Mouse (Mus musculus) stomach, embryonic 15.5 days (tissue): ENCODE results near the gene Gstm7. TPM values are rescaled to one million over a fixed set of nuclear protein-coding genes. Genes with fewer than 3 reads are reported as not detected.
A peak's percentile ranks its signal among the peaks of the same experiment; 100 is the strongest.
"Not testable (repeated sequence)": the region's sequence is repeated elsewhere in the genome, so short reads cannot be mapped to it uniquely, and the experiment has no call there.

Experiments
- ATAC-seq: fragments of 200-750 bp; cut with Nextera tagmentation; 2 replicates; pipeline ENCODE4 v1.8.0; 2017; ENCODE audit warnings: low read depth, moderate number of reproducible peaks, moderate TSS enrichment; ENCODE audit not compliant: insufficient read depth, low FRiP score
- H3K27ac ChIP-seq: fragments of 300-500 bp; sonication (generic); 2 replicates; pipeline ENCODE4 v1.5.1; 2015; ENCODE audit warnings: mild to moderate bottlenecking, inconsistent platforms
- H3K27me3 ChIP-seq: fragments of 300-500 bp; sonication (generic); replicated peaks from 2 replicates; pipeline ENCODE4 v1.6.1; 2015; ENCODE audit warnings: inconsistent platforms
- H3K36me3 ChIP-seq: fragments of 300-500 bp; sonication (generic); 2 replicates; pipeline ENCODE4 v1.6.1; 2015; ENCODE audit warnings: inconsistent platforms
- H3K4me1 ChIP-seq: fragments of 300-500 bp; sonication (generic); 2 replicates; pipeline ENCODE4 v1.6.1; 2015; ENCODE audit warnings: inconsistent platforms
- H3K4me2 ChIP-seq: fragments of 300-500 bp; sonication (generic); 2 replicates; pipeline ENCODE4 v1.6.1; 2015; ENCODE audit warnings: mild to moderate bottlenecking, inconsistent platforms
- H3K4me3 ChIP-seq: fragments of 300-500 bp; sonication (generic); replicated peaks from 2 replicates; pipeline ENCODE4 v1.5.1; 2015; ENCODE audit warnings: inconsistent platforms
- H3K9ac ChIP-seq: fragments of 300-500 bp; sonication (generic); 2 replicates; pipeline ENCODE4 v1.6.1; 2015; ENCODE audit warnings: inconsistent platforms
- H3K9me3 ChIP-seq: fragments of 300-500 bp; sonication (generic); 2 replicates; pipeline ENCODE4 v1.6.1; 2016; ENCODE audit warnings: inconsistent platforms
- WGBS: fragments of 180-500 bp; shearing (Covaris S2); methylation state at CpG from one replicate; pipeline ENCODE4 v1.1.7; 2015; 5-methylcytosine and 5-hydroxymethylcytosine counted together
- polyA plus RNA-seq: library from polyadenylated mRNA; unstranded; fragments of >200 nt; fragmentation: Nextera tagmentation; extraction: Ambion mirVana; gene quantifications from 2 replicates; pipeline ENCODE4 v1.2.1, GENCODE M21; 2015

The Gstm7 gene
- polyA plus RNA-seq, 1 experiment from 2014 or later, result 27.1 TPM

DNA sequence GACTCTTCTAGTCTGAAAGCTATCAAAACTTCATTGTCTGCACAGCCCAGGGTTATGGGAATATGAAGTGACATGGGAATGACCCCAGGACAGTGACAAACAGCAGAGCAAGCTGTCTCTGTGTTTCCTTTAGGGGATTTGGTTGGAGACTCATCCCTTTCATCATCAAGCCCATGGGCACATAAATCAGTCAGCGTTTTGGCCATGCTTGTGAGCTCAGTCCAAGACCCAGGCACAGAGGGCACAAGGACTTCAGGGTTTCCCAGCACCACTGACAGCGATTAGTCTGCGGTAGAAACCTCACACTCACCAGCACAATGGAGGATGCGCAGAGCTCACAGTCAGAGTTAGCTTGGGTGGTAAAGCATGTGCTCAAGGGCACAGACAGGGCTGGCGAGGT is 22.3 kb upstream of the Gstm7 start:
- no peaks in the 10 kb centered on the region for H3K9me3 ChIP-seq
- ATAC-seq, result no peak
- no peaks in the 10 kb centered on the region for H3K27me3 ChIP-seq
- H3K4me3 ChIP-seq, result no peak overlapping the region
- no peak overlapping the region for H3K9ac ChIP-seq
- H3K4me1 ChIP-seq, result no peaks in the 10 kb centered on the region; the same call in 1 of the 2 replicates
- no peak overlapping the region for H3K4me2 ChIP-seq
- H3K36me3 ChIP-seq, result no peaks in the 10 kb centered on the region
- no peak overlapping the region for H3K27ac ChIP-seq
- 78% methylated on average over 5 of the region's 5 CpGs for WGBS

DNA sequence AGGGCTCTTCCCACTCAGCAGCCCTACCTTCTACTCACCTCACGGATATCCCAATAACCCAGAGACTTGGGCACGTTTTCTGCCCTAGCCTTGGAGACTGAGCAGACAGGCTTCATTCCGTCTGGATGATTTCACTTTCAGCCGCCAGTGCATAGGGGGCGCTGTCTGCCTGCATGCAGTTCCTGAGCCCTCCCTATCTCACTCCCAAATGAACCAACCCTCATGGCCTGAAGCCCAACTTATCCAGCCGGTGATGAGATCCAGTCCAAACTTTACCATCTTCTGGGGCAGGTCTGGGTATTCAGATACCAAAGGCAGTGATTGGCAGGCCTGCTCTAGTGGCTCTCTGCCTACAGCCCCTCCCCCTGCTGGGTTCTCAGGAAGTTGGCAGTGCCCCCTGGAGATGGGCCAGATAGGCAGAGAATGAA is 21.7 kb upstream of the Gstm7 start:
- no peaks in the 10 kb centered on the region for H3K9me3 ChIP-seq
- H3K4me1 ChIP-seq, result no peaks in the 10 kb centered on the region; the same call in 1 of the 2 replicates
- no peak overlapping the region for H3K27ac ChIP-seq
- WGBS, result 21% methylated on average over 6 of the region's 6 CpGs
- peak; percentile 24; the same call in 1 of the 2 replicates for ATAC-seq
- no peaks in the 10 kb centered on the region for H3K27me3 ChIP-seq
- H3K4me2 ChIP-seq, result no peak overlapping the region
- H3K4me3 ChIP-seq, result no peak overlapping the region
- no peaks in the 10 kb centered on the region for H3K36me3 ChIP-seq
- no peak overlapping the region for H3K9ac ChIP-seq

DNA sequence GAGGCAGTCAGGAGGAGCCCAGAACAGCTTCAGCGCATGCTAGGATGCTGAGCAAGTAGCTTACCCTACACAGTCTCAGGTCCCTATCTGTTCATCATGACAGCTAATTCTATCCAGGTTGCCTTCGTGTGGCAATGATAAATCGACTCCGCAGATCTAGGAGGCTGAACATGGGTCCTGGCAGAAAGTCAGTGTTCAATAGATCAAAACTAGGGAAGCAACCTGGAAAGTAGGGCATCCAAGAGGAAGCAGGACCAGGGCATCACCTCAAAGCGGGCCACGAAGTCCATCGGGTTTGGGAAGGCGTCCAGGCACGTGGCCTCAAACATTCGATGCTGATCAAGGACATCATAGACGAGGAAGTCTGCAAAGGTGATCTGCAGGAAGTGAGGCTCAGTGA is 18.9 kb upstream of the Gstm7 start:
- no peak overlapping the region for H3K9ac ChIP-seq
- WGBS, result 85% methylated on average over 11 of the region's 11 CpGs

DNA sequence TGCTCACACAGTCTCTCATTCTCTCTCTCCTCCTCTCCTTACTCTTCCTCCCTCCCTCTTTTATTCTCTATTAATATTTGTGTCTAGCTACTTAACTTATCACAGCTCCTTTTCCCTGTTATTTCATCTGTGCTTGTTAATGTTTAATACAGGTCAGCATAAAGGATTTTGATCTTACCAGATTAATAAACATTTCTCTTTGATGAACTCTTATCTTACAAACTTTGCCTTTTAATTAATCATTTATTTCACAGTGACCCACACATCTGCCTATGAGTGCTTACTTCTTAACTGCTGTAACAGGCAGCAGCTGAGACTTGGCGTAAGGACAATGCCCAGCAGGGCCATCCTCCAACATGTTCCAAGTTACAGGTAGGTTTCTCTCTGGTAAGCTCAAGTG is 17.8 kb upstream of the Gstm7 start:
- not testable (repeated sequence) for H3K4me3 ChIP-seq, ATAC-seq, H3K4me1 ChIP-seq, H3K36me3 ChIP-seq, H3K9me3 ChIP-seq, H3K27me3 ChIP-seq, H3K27ac ChIP-seq, H3K9ac ChIP-seq, H3K4me2 ChIP-seq
- 89% methylated on average over 1 of the region's 1 CpGs for WGBS

More for the DNA sequence above, 18.9 kb upstream of the Gstm7 start:
- H3K4me3 ChIP-seq, result no peak overlapping the region
- no peak for ATAC-seq
- no peaks in the 10 kb centered on the region for H3K27me3 ChIP-seq
- no peaks in the 10 kb centered on the region for H3K36me3 ChIP-seq
- H3K4me2 ChIP-seq, result no peak overlapping the region
- H3K9me3 ChIP-seq, result no peaks in the 10 kb centered on the region
- no peak overlapping the region for H3K27ac ChIP-seq
- no peaks in the 10 kb centered on the region; the same call in 1 of the 2 replicates for H3K4me1 ChIP-seq

DNA sequence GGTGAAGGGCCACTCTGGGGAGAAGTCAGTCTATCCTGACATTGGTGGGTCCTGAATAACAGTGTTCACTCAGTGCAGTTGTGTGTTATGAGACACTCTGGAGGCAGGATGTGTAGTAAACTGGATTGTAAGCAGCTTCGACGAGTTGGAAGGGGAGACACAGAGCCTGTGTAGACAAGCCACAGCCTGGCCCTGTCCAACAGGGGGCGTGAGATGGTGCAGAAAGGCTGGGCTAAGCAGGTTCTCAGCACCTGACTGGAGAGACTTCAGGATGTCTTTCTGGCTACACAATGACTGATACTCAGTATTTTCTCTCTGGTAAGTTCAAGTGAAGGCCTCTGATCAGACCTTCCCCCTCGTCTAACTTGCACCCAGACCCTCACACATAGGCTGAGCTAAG is 14.1 kb upstream of the Gstm7 start:
- no peaks in the 10 kb centered on the region for H3K36me3 ChIP-seq
- H3K4me1 ChIP-seq, result no peaks in the 10 kb centered on the region
- H3K27me3 ChIP-seq, result no peaks in the 10 kb centered on the region
- H3K9ac ChIP-seq, result no peak overlapping the region
- 53% methylated on average over 4 of the region's 4 CpGs for WGBS
- no peak overlapping the region for H3K4me2 ChIP-seq
- H3K4me3 ChIP-seq, result no peak overlapping the region
- no peak overlapping the region for H3K27ac ChIP-seq
- ATAC-seq, result no peak
- no peaks in the 10 kb centered on the region for H3K9me3 ChIP-seq

DNA sequence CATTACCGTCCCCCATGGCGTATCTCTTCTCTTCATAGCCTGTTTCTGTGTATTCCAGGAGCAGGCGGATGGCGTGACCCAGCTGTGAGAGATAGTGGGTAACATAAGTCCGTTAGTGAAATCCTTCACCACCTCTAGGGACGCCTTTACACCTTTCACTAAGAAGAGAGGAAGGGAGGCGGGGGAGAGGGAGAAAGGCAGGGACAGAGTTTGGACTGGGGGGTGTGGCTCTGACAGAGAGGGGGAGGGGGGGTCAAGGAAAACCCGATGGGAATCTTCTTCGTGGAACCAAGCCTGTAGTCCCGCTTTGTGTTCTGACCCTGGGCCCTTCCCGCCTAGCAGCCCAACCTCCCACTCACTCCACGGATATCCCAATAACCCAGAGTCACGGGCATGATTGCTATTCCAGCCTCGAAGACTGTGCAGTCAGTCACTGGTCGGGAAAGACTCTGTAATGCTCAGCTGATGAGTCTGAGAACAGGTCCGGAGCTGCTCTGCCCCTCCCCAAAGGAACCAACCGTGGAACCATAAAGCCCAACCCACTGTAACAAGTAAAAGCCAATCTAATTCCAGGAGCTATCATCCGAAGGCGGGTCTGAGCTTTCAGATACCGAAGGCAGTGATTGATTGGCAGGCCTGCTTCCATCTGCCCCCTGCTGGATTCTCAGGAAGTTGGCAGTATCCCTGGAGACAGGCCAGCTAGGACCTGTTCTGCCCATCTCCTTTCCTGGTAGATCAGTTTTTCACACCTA is 11.8 kb upstream of the Gstm7 start, which contains the start of gene Gstm6:
Gene Gstm6 (minus strand): TSS at position 511 of the 752 bp plus-strand sequence.
- Histone ChIP-seq H3K36me3 (no peaks in the 10 kb centered on the region), H3K27ac (no peak within 1 kb of the TSS), H3K4me1 (no peaks in the 10 kb centered on the region), H3K27me3 (no peaks in the 10 kb centered on the region), H3K4me3 (peak within 1 kb of the TSS; percentile 16; the same call in 1 of the 2 replicates), H3K9ac (no peak within 1 kb of the TSS), H3K4me2 (peak within 1 kb of the TSS; percentile 43), H3K9me3 (no peaks in the 10 kb centered on the region)
- peak; percentile 71 for ATAC-seq
- WGBS, result 19% methylated on average over 20 of the region's 20 CpGs

DNA sequence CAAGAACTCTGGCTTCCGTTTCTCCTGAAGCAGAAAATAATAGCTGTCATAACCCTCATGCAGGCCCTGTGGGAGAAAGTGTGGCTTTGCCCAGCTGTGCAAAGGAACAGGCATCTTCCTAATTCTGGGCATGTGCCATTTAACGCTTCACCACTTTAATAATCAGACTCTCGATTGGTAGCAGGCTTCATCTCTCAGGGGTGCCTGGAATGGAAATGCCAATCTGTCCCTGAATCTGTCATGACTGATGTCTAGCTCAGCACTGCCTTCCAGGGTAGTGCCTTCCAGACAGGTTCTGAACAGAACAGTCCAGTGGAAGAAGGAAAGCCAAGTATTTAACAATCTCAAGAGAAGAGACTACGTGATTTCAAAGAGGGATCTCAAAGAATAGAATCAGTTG is 9.6 kb upstream of the Gstm7 start:
- no peak overlapping the region for H3K9ac ChIP-seq
- H3K4me2 ChIP-seq, result no peak overlapping the region
- H3K4me3 ChIP-seq, result no peak overlapping the region
- no peaks in the 10 kb centered on the region for H3K4me1 ChIP-seq
- WGBS, result 85% methylated on average over 4 of the region's 4 CpGs
- H3K36me3 ChIP-seq, result no peaks in the 10 kb centered on the region
- no peak for ATAC-seq
- H3K27me3 ChIP-seq, result no peaks in the 10 kb centered on the region
- no peaks in the 10 kb centered on the region for H3K9me3 ChIP-seq
- no peak overlapping the region for H3K27ac ChIP-seq

DNA sequence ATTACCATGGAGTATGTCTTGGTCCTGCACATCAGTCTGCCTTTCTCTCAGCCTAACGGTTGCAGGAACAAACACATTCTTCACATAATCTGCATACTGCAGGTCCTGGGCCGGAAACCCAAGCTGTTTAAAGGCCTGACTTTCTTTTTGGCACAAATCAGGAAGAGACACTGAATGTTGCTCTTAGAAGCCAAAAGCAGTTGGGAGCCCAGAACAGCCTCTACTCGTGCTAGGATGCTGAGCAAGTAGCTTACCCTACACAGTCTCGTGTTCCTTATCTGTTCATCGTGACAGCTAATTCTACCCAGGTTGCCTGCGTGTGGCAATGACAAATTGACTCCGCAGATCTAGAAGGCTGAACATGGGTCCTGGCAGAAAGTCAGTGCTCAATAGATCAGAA is 8.9 kb upstream of the Gstm7 start:
- Histone ChIP-seq H3K27ac (no peak overlapping the region), H3K9ac (no peak overlapping the region), H3K9me3 (no peaks in the 10 kb centered on the region), H3K4me2 (no peak overlapping the region), H3K4me1 (no peaks in the 10 kb centered on the region), H3K27me3 (no peaks in the 10 kb centered on the region), H3K36me3 (no peaks in the 10 kb centered on the region), H3K4me3 (no peak overlapping the region)
- no peak for ATAC-seq
- WGBS, result 51% methylated on average over 7 of the region's 7 CpGs

DNA sequence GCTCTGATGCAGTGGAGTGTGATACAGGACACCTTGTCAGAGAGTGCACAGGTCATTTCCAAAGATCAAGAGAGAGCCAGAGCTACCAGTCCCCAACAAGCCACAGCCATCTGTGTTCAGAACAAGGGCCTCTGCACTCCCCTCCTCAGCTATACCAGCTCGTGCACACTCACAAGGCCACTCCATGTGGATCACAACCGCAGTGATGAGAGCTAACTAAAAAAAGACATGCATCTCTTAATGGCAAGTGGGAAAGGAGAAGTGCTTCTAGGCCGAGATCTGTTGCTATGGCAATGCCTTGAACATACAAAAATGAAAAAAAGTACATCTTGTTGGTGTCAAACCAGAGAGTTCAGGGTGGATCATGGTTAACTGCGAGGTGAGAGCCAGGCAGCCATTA is 8.2 kb upstream of the Gstm7 start:
- ATAC-seq, result no peak

DNA sequence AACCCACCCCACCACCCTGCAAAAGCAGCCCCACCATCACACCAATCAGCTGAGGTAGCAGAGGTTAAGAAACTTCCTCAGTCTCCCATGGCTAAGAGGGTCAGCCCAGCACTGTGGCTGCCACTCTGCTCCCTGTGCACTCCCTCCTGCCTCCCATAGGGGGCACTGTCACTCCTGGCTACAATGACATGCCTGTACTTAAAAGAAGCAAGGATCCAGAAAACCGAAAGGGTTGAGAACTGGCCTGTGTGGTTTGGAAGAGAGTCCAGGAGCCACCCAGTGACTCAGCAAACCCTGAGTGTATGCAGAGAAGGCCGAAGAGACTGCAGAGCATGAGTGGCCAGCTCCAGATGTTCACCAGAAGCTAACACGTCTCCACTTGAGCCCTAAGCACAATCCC is 7.8 kb upstream of the Gstm7 start:
- peak; percentile 20; the same call in 1 of the 2 replicates for ATAC-seq
- Histone ChIP-seq H3K4me2 (no peak overlapping the region), H3K27me3 (no peaks in the 10 kb centered on the region), H3K4me3 (no peak overlapping the region), H3K4me1 (no peaks in the 10 kb centered on the region), H3K27ac (no peak overlapping the region), H3K36me3 (no peaks in the 10 kb centered on the region), H3K9ac (no peak overlapping the region), H3K9me3 (no peaks in the 10 kb centered on the region)
- 30% methylated on average over 3 of the region's 3 CpGs for WGBS

More for the DNA sequence above, 8.2 kb upstream of the Gstm7 start:
- Histone ChIP-seq H3K4me2 (no peak overlapping the region), H3K27ac (no peak overlapping the region), H3K4me1 (no peaks in the 10 kb centered on the region), H3K9me3 (no peaks in the 10 kb centered on the region), H3K9ac (no peak overlapping the region), H3K4me3 (no peak overlapping the region), H3K36me3 (no peaks in the 10 kb centered on the region), H3K27me3 (no peaks in the 10 kb centered on the region)
- 64% methylated on average over 4 of the region's 4 CpGs for WGBS

DNA sequence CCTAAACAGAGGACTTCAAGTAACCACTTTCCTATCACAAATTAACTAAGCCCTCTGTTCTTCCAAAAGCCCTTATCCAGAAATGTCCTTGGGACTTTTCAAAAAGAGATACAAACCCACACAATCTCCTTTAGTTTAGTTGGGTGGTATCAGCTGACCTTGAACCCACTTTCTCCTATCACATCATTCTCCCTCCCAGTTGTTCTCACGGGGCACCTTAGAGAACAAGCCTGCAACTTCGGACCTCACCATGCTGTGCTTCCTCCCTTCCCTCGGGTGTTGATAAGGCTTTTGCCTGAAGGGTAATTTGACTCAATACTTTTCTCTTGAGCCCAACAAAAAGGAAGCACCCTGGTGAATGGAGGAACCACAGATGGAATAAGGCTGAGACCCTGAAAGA is 4.3 kb upstream of the Gstm7 start:
- H3K27me3 ChIP-seq, result no peaks in the 10 kb centered on the region
- WGBS, result 47% methylated on average over 3 of the region's 3 CpGs
- H3K4me1 ChIP-seq, result no peaks in the 10 kb centered on the region
- H3K36me3 ChIP-seq, result no peaks in the 10 kb centered on the region
- no peak for ATAC-seq
- no peak overlapping the region for H3K27ac ChIP-seq
- H3K9ac ChIP-seq, result no peak overlapping the region
- no peaks in the 10 kb centered on the region for H3K9me3 ChIP-seq
- no peak overlapping the region for H3K4me3 ChIP-seq
- H3K4me2 ChIP-seq, result no peak overlapping the region

DNA sequence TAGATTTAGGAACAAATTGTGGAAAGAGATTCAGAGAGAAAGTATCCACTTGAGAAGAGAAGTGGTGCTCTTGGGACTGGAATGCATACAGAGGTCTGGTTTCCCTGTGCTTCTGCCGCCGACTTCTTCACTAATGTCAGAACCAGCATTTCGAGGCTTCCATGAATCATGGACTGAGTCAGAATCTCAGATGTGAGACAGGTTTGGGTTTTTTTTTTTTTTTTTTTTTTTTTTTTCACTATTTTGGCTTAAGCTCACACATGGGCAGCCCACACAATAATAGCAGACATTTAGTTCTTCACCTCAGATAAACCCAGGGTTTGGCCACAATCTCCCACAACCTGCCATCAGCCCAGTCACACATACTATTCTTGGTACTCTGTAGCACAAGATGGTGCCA is 3.7 kb upstream of the Gstm7 start:
- WGBS, result 75% methylated on average over 3 of the region's 3 CpGs

More for the DNA sequence above, 3.7 kb upstream of the Gstm7 start:
- Histone ChIP-seq H3K36me3 (no peaks in the 10 kb centered on the region), H3K4me1 (no peaks in the 10 kb centered on the region), H3K27me3 (no peaks in the 10 kb centered on the region), H3K9ac (no peak overlapping the region), H3K9me3 (no peaks in the 10 kb centered on the region), H3K4me2 (no peak overlapping the region), H3K27ac (no peak overlapping the region), H3K4me3 (no peak overlapping the region)
- ATAC-seq, result no peak
